In genomic region chr10:99004866-99005265, GRCm38 (mm10) we compare ENCODE assay signal across 12 mouse cellular contexts.
"Had no signal": no experiment of that assay in that cellular context is flagged by ENCODE, and none has a peak within 500 bp of the region (broad histone marks: within the 10 kb centered on the region; RNA-seq: fewer than 3 reads in every experiment).

No protein-coding gene starts in this region.

- H3K4me3 ChIP-seq: limb, embryonic 12.5 days; midbrain, embryonic 13.5 days had no signal

- H3K27ac ChIP-seq: limb, embryonic 12.5 days; liver, embryonic 14.5 days; midbrain, embryonic 13.5 days; stomach, postnatal 0 days had no signal

- H3K4me1 ChIP-seq: limb, embryonic 12.5 days; midbrain, embryonic 13.5 days had no signal

- H3K9ac ChIP-seq: limb, embryonic 12.5 days; liver, embryonic 14.5 days; midbrain, embryonic 13.5 days had no signal

- DNase-seq: kidney, adult 8-10 months; kidney, postnatal 4 days; liver; lung, adult 18-20 months; lung, postnatal 36 days; right cerebral cortex, adult 18-20 months; right cerebral cortex, postnatal 25 days; thymus, postnatal 4 days had no signal

- ATAC-seq: midbrain, embryonic 13.5 days had no signal

- H3K9me3 ChIP-seq: limb, embryonic 12.5 days; midbrain, embryonic 13.5 days had no signal

- H3K27me3 ChIP-seq: limb, embryonic 12.5 days; midbrain, embryonic 13.5 days had no signal

- H3K4me2 ChIP-seq: limb, embryonic 12.5 days; midbrain, embryonic 13.5 days had no signal
